Mouse (Mus musculus): Measurements from ENCODE around the gene Gm10392.

GRCm38 (mm10) chr11:77472775-77473174, 46.2 kb downstream of the Gm10392 start:
- TF ChIP-seq POLR2A (IDR thresholded peaks at IDR 0.05; ENCODE audit: control insufficient read depth, low read depth, low read length) (no peak), CTCF (IDR thresholded peaks at IDR 0.05; ENCODE audit: control insufficient read depth, insufficient read depth, insufficient replicate concordance, low read depth, low read length) (no peak)
